Comparison of ENCODE assay signal across 8 mouse cellular contexts in the genomic region with DNA sequence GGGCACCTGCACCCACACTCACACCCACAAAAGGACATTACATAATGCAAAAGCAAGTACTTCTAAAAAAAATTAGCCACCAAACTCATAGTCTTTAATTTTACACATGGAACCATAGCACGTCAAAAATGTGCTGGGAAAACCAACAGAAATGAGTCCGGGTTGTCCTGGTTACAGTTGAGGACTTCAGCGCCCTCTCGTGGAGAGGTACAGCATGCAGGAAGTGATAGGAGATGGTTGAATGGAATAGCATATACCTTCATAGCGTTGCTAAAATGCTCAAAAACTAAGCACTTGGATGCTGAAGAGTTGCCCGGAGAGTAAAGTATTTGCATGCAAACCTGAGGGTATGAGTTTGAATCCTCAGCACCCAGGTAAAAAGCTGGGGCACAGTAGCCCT. TPM values are rescaled to one million over a fixed set of nuclear protein-coding genes. Genes with fewer than 3 reads are reported as not detected.
A peak's percentile ranks its signal among the peaks of the same experiment; 100 is the strongest.
DNase-seq lines count a peak whose midpoint lies in the region; ATAC-seq and TF ChIP-seq lines count a peak whose summit lies in the region.

No protein-coding gene starts in this region.

- H3K27ac ChIP-seq in intestine, postnatal 0 days (ENCODE audit: low read depth, low read length): no peak overlapping the region
- no peak overlapping the region for H3K27ac ChIP-seq in intestine, embryonic 16.5 days (ENCODE audit: low read length)

- no peak for ATAC-seq in intestine, postnatal 0 days
- no peak for ATAC-seq in intestine, embryonic 16.5 days
- peak; percentile 86 for ATAC-seq in CD4-positive, CD25-positive, alpha-beta regulatory T cell, adult 4 months
- ATAC-seq in inflammation-experienced regulatory T-cells, adult 6 months: peak; percentile 85
- no peak for ATAC-seq in erythroblast, adult 5-6 weeks (replicated peaks; ENCODE audit: low FRiP score, poor library complexity, severe bottlenecking)

- no peak overlapping the region for H3K4me2 ChIP-seq in intestine, postnatal 0 days (replicated peaks; ENCODE audit: low read depth)
- no peak overlapping the region for H3K4me2 ChIP-seq in intestine, embryonic 16.5 days (ENCODE audit: low read depth, low read length)

- peak; percentile 61 for TF ChIP-seq CTCF in intestine, postnatal 0 days (IDR thresholded peaks at IDR 0.05; ENCODE audit: low read depth)

- no peaks in the 10 kb centered on the region for H3K36me3 ChIP-seq in intestine, postnatal 0 days (ENCODE audit: control insufficient read depth, insufficient read depth)
- H3K36me3 ChIP-seq in intestine, embryonic 16.5 days (ENCODE audit: control insufficient read depth, insufficient read depth, low read length): no peaks in the 10 kb centered on the region

- no peaks in the 10 kb centered on the region; the same call in 1 of the 2 replicates for H3K4me1 ChIP-seq in intestine, postnatal 0 days (replicated peaks; ENCODE audit: control insufficient read depth, insufficient read depth, low read length)
- H3K4me1 ChIP-seq in intestine, embryonic 16.5 days (ENCODE audit: control insufficient read depth, insufficient read depth, low read length): peaks cover 11% of the 10 kb centered on the region

- no peaks in the 10 kb centered on the region for H3K27me3 ChIP-seq in intestine, postnatal 0 days (replicated peaks; ENCODE audit: control insufficient read depth, insufficient read depth, low read length)
- H3K27me3 ChIP-seq in intestine, embryonic 16.5 days (replicated peaks; ENCODE audit: control insufficient read depth, insufficient read depth, low read length): 0 out of 2 replicates have a peak, but pooled peaks cover 4% of the 10 kb centered on the region

- no peak overlapping the region for H3K4me3 ChIP-seq in intestine, postnatal 0 days (ENCODE audit: low read depth, low read length)
- no peak overlapping the region for H3K4me3 ChIP-seq in intestine, embryonic 16.5 days (ENCODE audit: low read length)

- no peak overlapping the region for H3K9ac ChIP-seq in intestine, postnatal 0 days (ENCODE audit: low read depth, low read length)
- no peak overlapping the region for H3K9ac ChIP-seq in intestine, embryonic 16.5 days (ENCODE audit: low read depth, low read length)

- WGBS in intestine, postnatal 0 days: 74% methylated on average over 6 of the region's 6 CpGs
- 72% methylated on average over 6 of the region's 6 CpGs for WGBS in intestine, embryonic 16.5 days

- H3K9me3 ChIP-seq in intestine, postnatal 0 days (ENCODE audit: control insufficient read depth): 0 out of 2 replicates have a peak, but pooled peaks cover 2% of the 10 kb centered on the region
- H3K9me3 ChIP-seq in intestine, embryonic 16.5 days (ENCODE audit: control insufficient read depth, low read length): no peaks in the 10 kb centered on the region

- DNase-seq in ZHBTc4 (ENCODE audit: low read depth, low spot score): peak; percentile 76
- peak; percentile 83 for DNase-seq in lung, postnatal 36 days
- DNase-seq in thymus, postnatal 25 days: peak; percentile 82

RNA-seq across cellular contexts. Expression of a gene that starts 17.7 kb away (rescaled TPM):
- polyA plus RNA-seq in intestine, postnatal 0 days (2015; fragmentation: Nextera tagmentation; extraction: Ambion mirVana): 0.14 and 0.17 TPM in 2 replicates
- polyA plus RNA-seq in intestine, embryonic 16.5 days (2015; fragmentation: Nextera tagmentation; extraction: Ambion mirVana): 1.7 TPM in 2 replicates
- polyA plus RNA-seq in CD4-positive, CD25-positive, alpha-beta regulatory T cell, adult 4 months (2017; shearing (Covaris generic)): 1 to 10 TPM; 1.5 to 1.6 TPM
- 1 to 10 TPM in 2 of 3 experiments, under 1 TPM in 1; 0.71 to 2.1 (median 1.3) TPM for polyA plus RNA-seq in inflammation-experienced regulatory T-cells, adult 6 months (2017; shearing (Covaris generic))
- not detected in 2 replicates for total RNA-seq in erythroblast, adult 5-6 weeks (2015; ENCODE audit: low replicate concordance)
- not detected in 2 replicates for total RNA-seq in erythroblast, adult 5-6 weeks (2017; ENCODE audit: low replicate concordance)

RNA-seq across cellular contexts. Expression of a gene that starts 27.7 kb away (rescaled TPM):
- 6.1 and 6.5 TPM in 2 replicates for polyA plus RNA-seq in intestine, postnatal 0 days (2015; fragmentation: Nextera tagmentation; extraction: Ambion mirVana)
- polyA plus RNA-seq in intestine, embryonic 16.5 days (2015; fragmentation: Nextera tagmentation; extraction: Ambion mirVana): 8.0 and 9.9 TPM in 2 replicates
- polyA plus RNA-seq in CD4-positive, CD25-positive, alpha-beta regulatory T cell, adult 4 months (2017; shearing (Covaris generic)): 1 to 10 TPM; 5.3 to 6.5 TPM
- 1 to 10 TPM; 5.8 to 8.2 (median 7.1) TPM for polyA plus RNA-seq in inflammation-experienced regulatory T-cells, adult 6 months (2017; shearing (Covaris generic))
- total RNA-seq in erythroblast, adult 5-6 weeks (2015; ENCODE audit: low replicate concordance): 2.3 and 4.8 TPM in 2 replicates
- 0.84 and 6.4 TPM in 2 replicates for total RNA-seq in erythroblast, adult 5-6 weeks (2017; ENCODE audit: low replicate concordance)

Comparison
In these comparisons a context has a peak if more than half of its experiments do, and no peak if none do; other contexts are left out.
1. ATAC-seq: peak in CD4-positive, CD25-positive, alpha-beta regulatory T cell, adult 4 months (single experiment) and inflammation-experienced regulatory T-cells, adult 6 months (single experiment); none in intestine, postnatal 0 days (single experiment), intestine, embryonic 16.5 days (single experiment) and erythroblast, adult 5-6 weeks (single experiment).
2. Peak in every context shown above with its lines, with median percentiles within 50 percentile points of each other: DNase-seq.